Mouse (Mus musculus): ENCODE measurements around the gene Vmn1r35. TPM values are rescaled to one million over a fixed set of nuclear protein-coding genes. Genes with fewer than 3 reads are reported as not detected.
"Not testable (repeated sequence)": the region's sequence is repeated elsewhere in the genome, so short reads cannot be mapped to it uniquely, and the experiment has no call there.

Gene Vmn1r35
- not detected for total RNA-seq (2021)

- no peak for DNase-seq
Measured at GRCm38 (mm10) chr6:66685806-66686205, at the start of gene Vmn1r35. Gene Vmn1r35 (minus strand): TSS chr6:66685906.

GRCm38 (mm10) chr6:66729082-66729481 lies 43.4 kb upstream of the Vmn1r35 start, which contains the start of gene Vmn1r37:
Gene Vmn1r37 (plus strand): TSS chr6:66729382.
- DNase-seq = not testable (repeated sequence)

- DNase-seq = not testable (repeated sequence)
Measured at GRCm38 (mm10) chr6:66719068-66719467, 33.4 kb upstream of the Vmn1r35 start, which contains the start of gene Vmn1r36. Gene Vmn1r36 (minus strand): TSS chr6:66719168.

GRCm38 (mm10) chr6:66713854-66714253 lies 28.1 kb upstream of the Vmn1r35 start:
- no peak for DNase-seq

GRCm38 (mm10) chr6:66708901-66709300 lies 23.2 kb upstream of the Vmn1r35 start:
- DNase-seq = no peak

- DNase-seq = no peak
Measured at GRCm38 (mm10) chr6:66643779-66644178, 41.9 kb downstream of the Vmn1r35 start, which contains the start of gene Vmn1r34. Gene Vmn1r34 (minus strand): TSS chr6:66643879.

Other genes with a start within 250 kb of the Vmn1r35 start
- 10 to 100 TPM; 40.5 to 45.4 TPM for gene Mad2l1, start 150.5 kb downstream of the Vmn1r35 start, total RNA-seq (2021)
- not detected for gene Vmn1r32, start 125.8 kb downstream of the Vmn1r35 start, total RNA-seq (2021)
- gene Vmn1r33, start 67.6 kb downstream of the Vmn1r35 start, total RNA-seq (2021) = not detected
- gene Vmn1r34, start 42.0 kb downstream of the Vmn1r35 start, total RNA-seq (2021) = not detected
- gene Vmn1r36, start 33.3 kb upstream of the Vmn1r35 start, total RNA-seq (2021) = not detected
- gene Vmn1r37, start 43.5 kb upstream of the Vmn1r35 start, total RNA-seq (2021) = not detected
- gene Vmn1r38, start 96.7 kb upstream of the Vmn1r35 start, total RNA-seq (2021) = not detected
- not detected for gene Vmn1r39, start 124.7 kb upstream of the Vmn1r35 start, total RNA-seq (2021)
- gene Gng12, start 210.5 kb upstream of the Vmn1r35 start, total RNA-seq (2021) = 10 to 100 TPM; 60.9 to 63.1 TPM

All from heart, postnatal 4 days (tissue).